Mouse (Mus musculus) adrenal gland, adult (tissue): ENCODE results near the gene Gpx3.

Experiments used
- DNase-seq, 2 experiments: peaks; one replicate each; pipeline ENCODE4 v3.0.0; 2022 to 2023; ENCODE audit warnings: low spot score in 1 of 2; ENCODE audit not compliant: inconsistent age in 2 of 2

Gpx3 gene

DNA sequence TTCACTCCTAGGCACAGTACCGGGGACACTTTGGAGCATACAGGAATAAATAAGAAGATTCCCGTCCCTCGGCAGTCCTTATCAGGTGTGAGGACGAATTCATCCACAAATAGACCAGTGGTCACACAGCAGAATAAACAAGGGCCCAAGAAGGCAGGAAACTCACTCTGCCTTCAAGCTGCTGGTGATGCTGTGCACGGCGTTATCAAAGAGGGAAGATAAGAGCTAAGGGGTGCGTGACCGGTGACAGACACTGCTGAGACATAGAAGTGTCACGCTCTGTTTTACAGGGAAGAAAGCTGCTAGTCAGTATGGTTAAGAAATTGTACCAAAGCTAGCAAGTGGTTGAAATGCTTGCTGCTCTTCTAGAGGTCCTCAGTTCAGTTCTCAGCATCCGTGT lies 22.3 kb upstream of the Gpx3 start:
- no peak for DNase-seq

GRCm38 (mm10) chr11:54881051-54881474 lies 21.2 kb upstream of the Gpx3 start:
- DNase-seq, result peak; percentile 64 to 75

- peak; percentile 63 to 85 for DNase-seq
These were observed 19.6 kb upstream of the Gpx3 start for GRCm38 (mm10) chr11:54882671-54883070.

GRCm38 (mm10) chr11:54884197-54884828 lies 17.9 kb upstream of the Gpx3 start:
- DNase-seq, result no peak

- DNase-seq, result peak; percentile 73 to 81
These were observed 17.3 kb upstream of the Gpx3 start for GRCm38 (mm10) chr11:54884937-54885336.

- DNase-seq, result peak in 1 of 2 experiments; percentile 68
These were observed 16.8 kb upstream of the Gpx3 start for GRCm38 (mm10) chr11:54885406-54885805.

DNA sequence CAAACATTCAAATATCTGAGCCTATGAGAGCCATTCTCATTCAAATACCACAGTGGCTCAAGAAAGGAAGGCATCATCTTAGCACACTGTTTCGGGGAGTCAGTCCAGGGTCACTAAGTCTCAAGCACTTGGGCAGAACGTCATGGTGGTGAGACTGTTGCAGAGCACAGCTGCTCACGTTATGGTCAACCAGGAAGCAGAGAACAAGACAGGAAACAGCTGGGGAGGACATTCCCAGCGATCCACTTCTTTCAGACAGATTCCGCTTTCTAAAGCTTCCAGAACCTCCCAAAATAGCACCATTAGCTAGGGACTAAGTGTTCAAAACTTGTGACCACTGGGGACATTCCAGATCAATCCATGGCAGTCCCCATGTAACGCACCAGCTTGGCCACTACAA lies 14.3 kb upstream of the Gpx3 start:
- no peak for DNase-seq

DNA sequence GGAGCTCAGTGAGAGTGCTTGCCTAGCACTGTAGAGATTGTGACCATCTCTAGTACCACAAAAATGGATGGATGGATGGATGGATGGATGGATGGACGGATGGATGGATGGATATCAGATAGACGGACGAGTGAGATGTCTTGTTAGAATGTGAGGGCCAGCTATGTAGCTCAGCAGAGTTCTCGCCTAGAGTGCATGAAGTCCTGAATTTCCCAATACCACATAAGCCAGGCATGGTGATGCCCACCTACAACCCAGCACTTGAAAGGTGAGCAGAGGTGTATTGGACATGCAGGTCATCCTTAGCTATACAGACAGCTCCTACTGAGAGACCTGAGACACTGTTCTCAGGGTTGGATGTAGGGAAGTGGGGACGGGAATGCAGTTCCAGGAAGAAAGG lies 10.9 kb upstream of the Gpx3 start:
- no peak for DNase-seq

DNA sequence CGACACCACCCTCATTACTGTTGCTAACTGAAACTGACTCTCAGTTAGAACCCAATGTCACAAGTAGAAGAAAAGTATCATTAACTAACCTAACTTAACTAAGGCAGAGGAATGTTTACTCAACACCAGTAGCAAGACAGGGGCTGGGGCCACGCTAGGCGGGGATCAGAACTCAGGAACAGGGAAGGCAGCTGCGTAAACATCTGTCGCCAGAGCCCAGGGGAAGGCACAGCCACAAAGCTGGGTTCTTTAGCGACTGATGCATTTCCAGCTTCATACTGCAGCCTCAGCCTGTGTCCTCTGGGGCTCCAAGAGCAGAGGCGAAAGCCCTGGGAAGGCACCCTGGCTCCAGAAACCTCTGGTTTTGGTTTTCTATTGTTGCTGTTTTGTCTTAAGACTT lies 10.2 kb upstream of the Gpx3 start:
- no peak for DNase-seq

DNA sequence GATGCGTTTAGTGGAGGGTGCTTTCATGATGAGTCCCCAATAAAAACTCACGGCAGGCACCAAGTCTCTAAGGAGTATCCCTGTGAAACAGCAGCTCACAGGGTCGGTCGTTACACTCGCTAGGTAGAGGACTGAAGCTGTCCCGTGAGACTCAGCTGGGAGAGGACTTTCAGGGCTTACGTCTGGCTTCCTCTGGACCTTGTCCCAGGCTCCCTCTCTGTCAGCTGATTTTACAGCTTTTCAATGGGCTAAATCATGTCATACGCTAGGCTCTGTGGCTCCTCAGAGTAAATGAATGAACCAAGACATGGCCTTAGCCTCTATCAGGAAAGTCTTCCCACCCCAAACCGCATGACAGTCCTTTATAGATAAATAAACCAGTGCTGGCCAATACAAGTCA lies 7.7 kb upstream of the Gpx3 start:
- DNase-seq, result no peak

DNA sequence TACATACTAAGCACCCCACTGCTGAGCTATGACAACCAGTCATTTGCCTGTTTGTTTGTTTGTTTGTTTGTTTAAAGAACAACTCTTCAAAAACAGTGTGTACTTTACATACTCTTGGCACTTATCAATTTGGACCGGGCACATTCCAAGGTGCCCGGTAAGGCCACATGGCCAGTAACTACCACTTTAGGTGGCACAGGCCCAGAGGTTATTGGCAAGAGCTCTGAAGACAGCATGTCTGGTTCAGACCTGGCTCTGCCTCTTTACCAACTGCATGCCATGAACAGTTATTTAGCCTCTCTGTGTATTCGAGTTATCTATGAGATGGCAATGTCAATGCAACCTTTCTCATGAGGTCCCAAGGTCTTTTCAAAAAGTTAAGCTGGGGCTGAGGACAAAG lies 5.6 kb upstream of the Gpx3 start:
- DNase-seq, result peak in 1 of 2 experiments; percentile 47

GRCm38 (mm10) chr11:54897470-54897869 lies 4.8 kb upstream of the Gpx3 start:
- DNase-seq, result no peak

DNA sequence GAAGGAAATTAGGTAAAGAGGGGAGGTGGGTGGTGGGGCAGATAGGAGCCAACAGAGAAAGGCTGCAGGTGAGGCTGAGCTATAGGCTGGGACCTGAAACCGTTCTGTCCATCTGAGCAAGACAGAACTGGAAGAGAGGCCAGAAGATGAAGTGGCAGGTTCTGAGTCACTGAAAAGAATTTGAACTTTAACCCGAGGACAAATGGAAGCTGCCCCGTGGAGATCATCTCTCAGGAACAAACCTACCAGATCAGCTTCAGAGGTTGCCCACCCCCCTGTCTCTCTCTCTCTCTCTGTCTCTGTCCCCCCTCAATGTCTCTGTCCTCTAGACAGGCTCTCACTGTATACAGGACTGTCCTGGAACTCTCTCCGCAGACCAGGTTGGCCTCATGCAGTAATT lies 2.6 kb upstream of the Gpx3 start:
- DNase-seq, result peak in 1 of 2 experiments; percentile 44

DNA sequence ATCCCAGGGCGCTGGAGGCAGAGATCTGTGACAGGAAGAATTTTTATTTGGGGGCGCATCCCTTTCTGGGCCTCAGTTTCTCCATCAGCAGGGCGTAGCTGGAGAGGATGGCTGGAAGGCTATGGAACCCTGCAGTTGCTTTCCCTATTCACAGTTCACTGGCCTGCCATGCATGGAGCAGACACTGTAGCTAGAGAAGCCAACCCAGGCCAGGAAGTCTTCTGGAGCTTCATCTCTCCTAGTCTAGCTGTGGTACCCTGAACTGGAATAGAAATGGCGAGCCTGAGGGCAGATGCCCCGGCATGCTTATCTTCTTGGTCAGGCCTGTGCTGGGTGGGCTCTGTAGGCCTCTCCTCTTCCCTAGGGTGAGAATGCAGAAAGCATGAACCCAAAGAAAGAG lies 1.1 kb downstream of the Gpx3 start:
- peak in 1 of 2 experiments; percentile 30 for DNase-seq

DNA sequence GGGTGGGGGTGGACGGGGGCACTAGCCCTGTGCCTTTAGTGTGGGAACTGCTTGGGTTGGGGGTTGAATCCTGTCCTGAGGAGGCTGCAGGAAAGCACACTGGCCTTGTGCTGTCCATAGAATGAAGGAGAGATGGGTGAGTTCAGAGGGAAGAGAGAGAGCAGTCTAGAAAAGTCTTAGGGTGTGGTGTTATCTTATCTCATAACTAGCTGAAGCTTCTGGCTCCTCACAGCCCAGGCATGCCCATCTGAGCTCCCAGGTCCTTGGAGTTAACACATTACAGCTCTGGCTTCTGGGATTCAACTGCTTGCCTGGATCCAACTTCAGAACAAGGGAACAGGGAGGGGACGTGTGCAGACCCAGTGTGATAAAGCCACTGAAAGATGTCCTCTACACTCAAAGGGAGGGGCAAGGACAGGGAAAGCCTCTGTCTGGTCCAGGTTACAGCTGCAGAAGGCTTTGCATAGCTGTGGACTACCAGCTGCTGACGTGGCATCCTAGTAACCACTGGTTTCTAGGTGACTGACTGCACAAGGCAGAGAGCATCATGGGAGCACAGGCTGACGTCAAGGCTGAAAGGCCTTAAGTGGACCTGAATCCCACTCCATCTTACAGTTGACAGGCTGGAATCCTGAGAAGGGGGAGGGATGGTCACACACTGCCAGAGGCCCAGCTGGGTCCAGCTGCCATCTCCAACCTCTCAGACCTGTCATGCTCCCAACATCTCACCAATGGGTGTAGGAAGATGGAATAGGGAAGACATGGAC lies 1.9 kb downstream of the Gpx3 start:
- DNase-seq, result peak in 1 of 2 experiments; percentile 76

DNA sequence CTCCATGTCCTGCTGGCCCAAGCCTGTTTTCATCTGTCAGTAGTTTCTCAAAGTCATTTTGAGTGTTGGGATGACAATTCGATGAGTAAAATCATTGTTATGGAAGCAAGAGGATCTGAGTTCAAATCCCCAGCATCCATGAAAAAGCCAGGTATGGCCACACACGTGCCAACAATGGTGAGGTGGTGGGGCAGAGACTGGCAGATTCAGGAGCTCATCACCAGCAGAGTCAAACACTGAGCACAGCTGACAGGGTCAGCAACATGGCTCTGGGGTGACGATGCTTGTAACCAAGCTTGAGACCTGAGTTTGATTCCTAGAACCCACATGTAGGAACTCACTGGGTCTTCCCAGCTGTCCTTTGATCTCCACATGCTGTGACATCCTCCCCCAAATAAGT lies 2.8 kb downstream of the Gpx3 start:
- DNase-seq, result no peak

GRCm38 (mm10) chr11:54905931-54906330 lies 3.7 kb downstream of the Gpx3 start:
- peak in 1 of 2 experiments; percentile 39 for DNase-seq

DNA sequence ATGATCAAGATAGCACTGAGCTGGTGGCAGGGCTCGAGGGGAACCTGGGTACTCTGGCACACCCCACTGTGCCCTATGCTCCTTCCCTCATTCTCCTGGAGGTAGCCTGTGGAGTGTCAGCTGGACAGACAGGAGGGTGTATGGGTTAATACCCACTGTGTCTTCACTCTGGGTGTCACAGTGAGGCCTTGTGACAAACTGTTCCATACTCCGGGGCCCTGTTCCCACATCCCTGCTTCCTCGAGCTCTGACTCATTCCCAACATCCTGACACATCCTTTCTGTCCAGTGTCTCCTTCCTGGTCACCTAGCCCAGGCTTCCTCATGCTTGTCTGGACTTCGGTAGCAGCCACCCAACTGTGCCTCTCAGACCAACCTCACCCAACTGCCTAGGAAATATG lies 4.2 kb downstream of the Gpx3 start:
- DNase-seq, result peak in 1 of 2 experiments; percentile 34

GRCm38 (mm10) chr11:54907259-54907658 lies 5.0 kb downstream of the Gpx3 start:
- no peak for DNase-seq

DNA sequence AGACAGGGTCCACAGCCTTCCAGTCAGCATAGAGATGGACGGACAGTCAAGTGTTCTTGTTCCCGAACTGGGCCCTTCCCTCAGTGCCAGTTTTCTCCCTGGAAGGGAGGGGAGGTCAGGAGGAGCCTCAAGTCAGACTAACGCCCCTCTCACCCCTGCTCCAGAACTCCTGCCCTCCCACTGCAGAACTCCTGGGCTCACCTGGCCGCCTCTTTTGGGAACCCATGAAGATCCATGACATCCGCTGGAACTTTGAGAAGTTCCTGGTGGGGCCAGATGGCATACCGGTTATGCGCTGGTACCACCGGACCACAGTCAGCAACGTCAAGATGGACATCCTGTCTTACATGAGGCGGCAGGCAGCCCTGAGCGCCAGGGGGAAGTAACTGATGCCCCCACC lies 7.0 kb downstream of the Gpx3 start:
- DNase-seq, result no peak

- DNase-seq, result peak in 1 of 2 experiments; percentile 36
These were observed 7.9 kb downstream of the Gpx3 start for GRCm38 (mm10) chr11:54910081-54910665.

DNA sequence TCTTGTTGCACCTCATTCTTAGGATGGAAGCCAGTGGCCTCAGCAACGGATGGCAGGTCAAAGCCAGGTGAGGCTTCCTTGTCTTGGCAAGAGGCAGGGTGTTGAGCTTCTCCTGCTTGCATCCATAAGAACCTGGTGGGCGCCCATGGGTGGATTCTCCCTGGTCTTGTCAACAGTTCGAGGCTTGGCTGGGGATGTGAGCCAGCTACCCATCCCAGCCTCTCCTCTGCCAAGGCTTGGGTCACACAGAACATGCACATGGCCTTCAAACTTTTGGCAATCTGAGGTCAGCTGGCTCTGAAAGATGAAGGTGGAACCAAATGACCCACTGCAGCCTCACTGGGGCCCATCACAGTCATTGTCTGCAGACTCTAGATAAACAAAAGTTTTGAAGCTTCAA lies 8.9 kb downstream of the Gpx3 start:
- DNase-seq, result peak in 1 of 2 experiments; percentile 70
